Mouse (Mus musculus): ENCODE results near the gene 1810010D01Rik. TPM values are rescaled to one million over a fixed set of nuclear protein-coding genes. Genes with fewer than 3 reads are reported as not detected.

The 1810010D01Rik gene
- polyA plus RNA-seq, 1 experiment from 2014 or later = not detected

DNA sequence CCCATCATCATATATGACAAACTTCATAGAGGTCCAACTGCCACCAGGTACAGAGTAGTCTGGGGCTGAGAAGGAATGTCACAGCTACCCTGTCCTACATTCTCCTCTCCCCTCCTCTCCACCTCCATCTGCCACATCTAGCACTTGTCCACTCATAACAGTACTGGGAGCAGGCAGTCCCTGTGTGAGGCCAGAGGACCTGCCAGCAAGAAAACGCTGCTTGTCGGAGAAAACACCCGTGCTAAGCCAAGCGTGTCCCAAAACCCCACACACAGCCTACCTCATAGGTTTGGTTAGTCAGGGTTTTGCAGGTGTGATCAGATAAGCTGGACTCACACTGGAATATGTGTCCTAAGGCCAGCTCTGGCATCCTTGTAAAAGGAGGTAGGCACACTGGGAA, 33.0 kb upstream of the 1810010D01Rik start:
- Histone ChIP-seq H3K36me3 (ENCODE audit: control insufficient read depth, insufficient read depth, low read length) (no peaks in the 10 kb centered on the region), H3K4me2 (replicated peaks; ENCODE audit: low read depth, low read length) (no peak overlapping the region), H3K4me3 (ENCODE audit: low read length) (no peak overlapping the region), H3K27me3 (ENCODE audit: control insufficient read depth, insufficient read depth, low read length) (no peaks in the 10 kb centered on the region), H3K9ac (ENCODE audit: low read depth, low read length) (no peak overlapping the region), H3K9me3 (ENCODE audit: control insufficient read depth, low read length) (no peaks in the 10 kb centered on the region), H3K27ac (ENCODE audit: low read depth, low read length) (no peak overlapping the region), H3K4me1 (ENCODE audit: control insufficient read depth, insufficient read depth, low read length) (peaks cover 21% of the 10 kb centered on the region)
- no peak for ATAC-seq (ENCODE audit: low FRiP score, low TSS enrichment)
- WGBS = 71% methylated on average over 4 of the region's 4 CpGs

DNA sequence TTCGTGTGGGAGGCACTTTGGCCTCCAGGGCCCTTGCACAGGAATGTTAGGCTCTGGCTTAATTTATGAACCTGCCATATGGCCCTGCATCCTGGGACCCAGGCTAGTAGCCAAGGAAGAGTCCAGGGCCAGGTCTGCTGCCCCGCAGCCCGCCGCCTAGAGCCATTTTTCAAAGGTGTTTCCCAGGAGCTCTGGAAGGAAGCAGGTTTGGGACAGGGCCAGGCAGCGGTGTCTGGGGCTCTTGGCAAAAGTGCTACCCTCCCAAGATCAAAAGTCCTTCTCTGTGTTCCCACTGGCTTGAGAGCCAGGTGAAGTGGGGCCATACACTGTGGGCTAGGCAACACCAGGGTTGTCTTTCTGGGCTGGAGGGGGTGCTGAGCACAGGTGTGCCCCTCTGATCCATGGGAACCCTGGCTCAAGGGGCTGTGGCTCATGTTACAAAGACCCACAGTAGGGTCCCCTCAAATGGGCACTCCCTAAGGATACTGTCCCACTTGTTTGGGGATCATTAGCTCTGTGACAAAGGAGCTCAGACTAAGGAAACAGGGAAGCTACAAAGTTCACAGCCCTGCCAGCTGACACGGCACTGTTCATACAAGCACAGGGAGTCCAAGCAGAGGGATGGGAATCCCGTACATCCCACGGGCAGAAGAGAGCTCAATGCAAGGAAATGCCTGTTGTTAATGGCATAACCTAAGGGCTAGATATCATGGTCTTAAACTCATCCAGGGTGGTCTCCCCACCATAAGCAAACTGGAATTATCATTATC, 32.0 kb upstream of the 1810010D01Rik start:
- 46% methylated on average over 8 of the region's 8 CpGs for WGBS
- Histone ChIP-seq H3K4me3 (ENCODE audit: low read length) (no peak overlapping the region), H3K27ac (ENCODE audit: low read depth, low read length) (no peak overlapping the region), H3K36me3 (ENCODE audit: control insufficient read depth, insufficient read depth, low read length) (no peaks in the 10 kb centered on the region), H3K4me2 (replicated peaks; ENCODE audit: low read depth, low read length) (no peak overlapping the region), H3K4me1 (ENCODE audit: control insufficient read depth, insufficient read depth, low read length) (peaks cover 24% of the 10 kb centered on the region), H3K27me3 (ENCODE audit: control insufficient read depth, insufficient read depth, low read length) (no peaks in the 10 kb centered on the region), H3K9ac (ENCODE audit: low read depth, low read length) (0 out of 2 replicates have a peak overlapping the region, but pooled peaks have one; percentile 12), H3K9me3 (ENCODE audit: control insufficient read depth, low read length) (no peaks in the 10 kb centered on the region)
- ATAC-seq (ENCODE audit: low FRiP score, low TSS enrichment) = 0 out of 2 replicates have a peak, but pooled peaks have one; percentile 4

DNA sequence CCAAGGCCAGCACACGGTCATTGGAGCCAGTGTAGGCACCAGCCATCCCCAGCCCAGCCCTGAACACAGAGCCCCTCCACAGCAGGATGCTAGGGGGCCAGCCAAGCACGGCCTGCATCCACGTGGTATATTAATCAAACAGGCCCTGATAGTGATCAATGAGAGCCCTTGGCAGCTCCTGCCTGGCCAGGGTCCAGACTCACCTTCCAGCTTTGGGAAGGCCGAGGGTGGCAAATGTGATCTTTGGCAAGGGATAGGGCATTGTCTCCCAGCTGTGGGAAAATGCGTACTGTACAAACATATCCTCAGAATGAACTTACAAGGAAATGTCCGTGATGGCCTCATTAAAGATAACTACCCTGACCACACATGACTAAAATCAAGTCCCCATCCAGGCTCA, 31.2 kb upstream of the 1810010D01Rik start:
- WGBS = 38% methylated on average over 6 of the region's 6 CpGs
- Histone ChIP-seq H3K9me3 (ENCODE audit: control insufficient read depth, low read length) (no peaks in the 10 kb centered on the region), H3K36me3 (ENCODE audit: control insufficient read depth, insufficient read depth, low read length) (no peaks in the 10 kb centered on the region), H3K27me3 (ENCODE audit: control insufficient read depth, insufficient read depth, low read length) (no peaks in the 10 kb centered on the region), H3K4me3 (ENCODE audit: low read length) (no peak overlapping the region), H3K4me2 (replicated peaks; ENCODE audit: low read depth, low read length) (no peak overlapping the region), H3K27ac (ENCODE audit: low read depth, low read length) (no peak overlapping the region), H3K9ac (ENCODE audit: low read depth, low read length) (no peak overlapping the region), H3K4me1 (ENCODE audit: control insufficient read depth, insufficient read depth, low read length) (peaks cover 24% of the 10 kb centered on the region)
- no peak for ATAC-seq (ENCODE audit: low FRiP score, low TSS enrichment)

DNA sequence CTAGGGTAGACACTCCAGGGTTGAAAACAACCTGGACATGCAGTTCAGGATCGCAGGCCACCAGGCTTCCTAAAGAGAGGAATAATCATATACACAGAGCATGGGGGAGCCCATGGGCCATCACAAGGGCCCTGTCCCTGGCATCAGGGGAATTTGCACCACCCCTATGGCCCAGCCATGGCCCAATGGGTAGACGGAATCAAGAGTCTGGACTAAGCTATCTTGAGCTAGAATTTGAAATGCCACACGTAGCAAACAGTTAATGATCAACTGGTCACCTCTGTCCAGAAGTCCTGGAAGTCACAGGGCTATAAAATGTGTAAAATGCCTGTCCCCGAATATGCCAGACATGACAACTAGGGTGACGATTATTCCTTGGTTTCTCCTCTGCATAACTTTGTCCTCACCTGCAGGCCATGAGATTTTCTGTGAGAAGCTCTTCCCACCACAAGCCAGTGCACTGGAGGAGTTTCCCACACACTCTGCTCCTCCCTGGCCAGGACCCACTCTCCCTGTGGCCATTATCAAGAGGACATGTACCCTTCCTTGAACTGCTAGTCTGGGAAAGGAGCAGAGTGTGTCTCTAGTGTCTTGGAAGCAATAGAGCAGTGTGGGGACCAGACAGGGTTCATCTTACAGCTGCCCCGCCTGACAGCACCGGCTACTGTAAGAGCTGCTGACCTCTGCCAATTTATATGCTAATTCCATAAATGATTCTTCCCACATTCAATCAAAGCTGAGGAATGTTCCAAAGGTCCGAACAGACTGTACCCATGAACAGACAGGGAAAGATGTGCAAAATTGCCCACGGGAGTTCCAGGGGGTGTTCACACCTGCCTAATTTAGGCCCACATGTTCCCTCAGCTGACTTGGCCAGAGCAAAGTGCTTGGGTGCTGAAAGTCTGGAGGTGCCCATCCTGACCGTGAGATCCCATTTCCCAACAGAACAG, 27.2 kb upstream of the 1810010D01Rik start:
- Histone ChIP-seq H3K4me2 (replicated peaks; ENCODE audit: low read depth, low read length) (no peak overlapping the region), H3K27me3 (ENCODE audit: control insufficient read depth, insufficient read depth, low read length) (no peaks in the 10 kb centered on the region), H3K4me3 (ENCODE audit: low read length) (no peak overlapping the region), H3K9me3 (ENCODE audit: control insufficient read depth, low read length) (no peaks in the 10 kb centered on the region), H3K36me3 (ENCODE audit: control insufficient read depth, insufficient read depth, low read length) (no peaks in the 10 kb centered on the region), H3K9ac (ENCODE audit: low read depth, low read length) (no peak overlapping the region), H3K27ac (ENCODE audit: low read depth, low read length) (no peak overlapping the region), H3K4me1 (ENCODE audit: control insufficient read depth, insufficient read depth, low read length) (peaks cover 25% of the 10 kb centered on the region)
- 60% methylated on average over 10 of the region's 10 CpGs for WGBS
- no peak for ATAC-seq (ENCODE audit: low FRiP score, low TSS enrichment)

DNA sequence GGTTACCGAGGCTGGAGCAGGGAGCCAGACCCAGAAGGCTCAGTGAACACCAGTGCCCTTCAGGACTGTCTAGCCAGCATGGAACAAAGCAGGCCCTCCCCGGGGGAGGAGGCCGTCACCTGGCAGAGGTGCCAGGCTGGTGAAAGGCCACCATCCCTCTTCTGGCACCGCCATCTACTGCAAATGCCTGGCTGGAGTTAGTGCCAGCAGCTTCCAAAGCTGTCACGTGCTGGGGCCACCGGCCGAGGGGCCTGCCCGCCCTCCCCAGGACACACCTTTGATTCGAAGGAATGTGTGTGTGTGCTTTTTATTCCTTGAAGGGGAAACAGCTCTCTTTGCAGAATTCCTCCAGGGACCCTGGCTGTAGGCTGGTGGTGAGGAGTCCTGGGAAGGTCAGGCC, 23.7 kb upstream of the 1810010D01Rik start:
- Histone ChIP-seq H3K9ac (ENCODE audit: low read depth, low read length) (no peak overlapping the region), H3K4me2 (replicated peaks; ENCODE audit: low read depth, low read length) (no peak overlapping the region), H3K27ac (ENCODE audit: low read depth, low read length) (peak overlapping the region; percentile 25; the same call in 1 of the 2 replicates), H3K4me3 (ENCODE audit: low read length) (no peak overlapping the region), H3K27me3 (ENCODE audit: control insufficient read depth, insufficient read depth, low read length) (peaks cover 3% of the 10 kb centered on the region; the same call in 1 of the 2 replicates), H3K9me3 (ENCODE audit: control insufficient read depth, low read length) (no peaks in the 10 kb centered on the region), H3K36me3 (ENCODE audit: control insufficient read depth, insufficient read depth, low read length) (no peaks in the 10 kb centered on the region), H3K4me1 (ENCODE audit: control insufficient read depth, insufficient read depth, low read length) (peaks cover 8% of the 10 kb centered on the region)
- ATAC-seq (ENCODE audit: low FRiP score, low TSS enrichment) = peak; percentile 70; the same call in 1 of the 2 replicates
- WGBS = 44% methylated on average over 9 of the region's 9 CpGs

DNA sequence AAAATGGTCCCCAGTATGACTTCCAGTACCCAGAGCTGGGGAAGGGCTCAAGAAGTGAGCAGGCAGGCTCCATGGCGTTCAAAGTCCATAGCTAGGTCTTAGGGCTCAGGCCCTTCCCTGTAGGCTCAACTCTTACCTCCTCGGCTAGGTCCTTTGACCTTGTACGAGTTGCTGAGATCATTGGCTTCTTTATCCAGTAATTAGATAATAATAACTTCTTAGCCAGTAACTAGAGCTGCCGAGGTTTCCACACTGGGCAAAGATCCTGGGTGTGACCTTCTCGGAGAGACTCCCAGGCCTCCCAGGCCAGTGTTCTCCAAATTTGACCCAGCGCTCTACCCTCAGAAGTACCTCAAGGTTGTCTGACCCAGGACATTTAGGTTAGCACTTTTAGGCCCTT, 18.7 kb upstream of the 1810010D01Rik start:
- 88% methylated on average over 6 of the region's 6 CpGs for WGBS
- Histone ChIP-seq H3K27me3 (ENCODE audit: control insufficient read depth, insufficient read depth, low read length) (peaks cover 3% of the 10 kb centered on the region; the same call in 1 of the 2 replicates), H3K4me2 (replicated peaks; ENCODE audit: low read depth, low read length) (no peak overlapping the region), H3K9me3 (ENCODE audit: control insufficient read depth, low read length) (no peaks in the 10 kb centered on the region), H3K36me3 (ENCODE audit: control insufficient read depth, insufficient read depth, low read length) (no peaks in the 10 kb centered on the region), H3K4me1 (ENCODE audit: control insufficient read depth, insufficient read depth, low read length) (peaks cover 7% of the 10 kb centered on the region), H3K4me3 (ENCODE audit: low read length) (no peak overlapping the region), H3K9ac (ENCODE audit: low read depth, low read length) (no peak overlapping the region), H3K27ac (ENCODE audit: low read depth, low read length) (no peak overlapping the region)
- ATAC-seq (ENCODE audit: low FRiP score, low TSS enrichment) = no peak

DNA sequence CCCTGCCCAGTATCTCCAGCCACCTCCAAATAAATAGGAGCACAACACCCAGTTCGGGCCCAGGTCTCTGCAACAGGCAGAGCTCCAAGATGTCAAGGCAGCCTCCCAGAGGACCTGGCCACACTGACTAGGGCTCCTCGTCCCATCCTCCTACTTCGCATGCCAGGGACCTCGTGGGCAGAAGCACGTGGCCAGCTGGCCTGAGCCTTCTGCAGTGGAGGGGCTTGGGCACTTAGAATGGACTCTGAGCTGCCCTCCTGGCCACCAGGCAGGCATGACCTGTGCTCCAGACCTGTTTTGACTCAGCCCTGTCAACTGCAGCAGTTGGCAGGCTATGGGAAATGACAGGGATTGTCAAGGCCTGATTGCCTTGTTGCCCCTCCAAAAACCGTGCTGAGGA, 17.7 kb upstream of the 1810010D01Rik start:
- Histone ChIP-seq H3K9me3 (ENCODE audit: control insufficient read depth, low read length) (no peaks in the 10 kb centered on the region), H3K4me1 (ENCODE audit: control insufficient read depth, insufficient read depth, low read length) (peaks cover 4% of the 10 kb centered on the region)

DNA sequence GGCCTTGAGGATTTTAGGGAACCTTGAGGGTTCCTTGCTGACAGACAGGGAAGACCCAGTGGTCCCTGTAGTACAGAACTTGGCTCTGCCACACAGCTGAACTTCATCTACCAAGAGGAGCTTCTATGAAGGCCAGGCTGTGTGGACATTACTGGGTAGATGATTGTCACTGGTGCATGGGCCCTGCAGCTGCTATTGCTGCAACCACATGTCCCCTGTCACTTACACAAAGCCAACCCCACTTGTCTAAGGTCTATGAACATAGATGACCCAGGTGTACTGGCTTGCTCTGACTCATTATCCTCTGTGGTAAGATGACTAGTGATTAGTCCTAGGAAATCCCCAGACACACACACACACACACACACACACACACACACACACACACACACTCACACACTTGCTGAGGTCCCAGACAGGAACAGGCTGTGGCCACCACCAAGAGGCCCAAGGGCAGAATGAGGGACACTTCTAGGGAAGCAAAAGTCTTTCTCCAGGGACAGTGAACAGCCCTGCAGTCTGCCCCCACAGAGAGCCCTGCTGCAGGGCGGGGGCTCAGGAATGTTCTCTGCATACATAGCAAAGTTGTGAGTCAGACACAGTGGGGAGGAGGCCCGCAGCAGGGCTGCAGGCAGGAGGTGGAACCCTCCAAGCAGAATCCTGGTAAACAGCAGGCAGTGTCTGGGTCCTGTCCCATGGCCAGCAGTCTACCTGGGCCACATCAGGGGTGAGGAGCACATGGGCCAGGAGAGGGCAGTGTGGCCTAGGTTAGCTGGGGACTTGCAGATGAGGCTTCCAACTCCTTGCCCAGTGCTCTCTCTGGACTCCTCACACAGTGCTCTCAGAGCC, 14.1 kb upstream of the 1810010D01Rik start:
- no peak overlapping the region for H3K4me3 ChIP-seq (ENCODE audit: low read length)
- no peaks in the 10 kb centered on the region for H3K27me3 ChIP-seq (ENCODE audit: control insufficient read depth, insufficient read depth, low read length)
- peak; percentile 86 for ATAC-seq (ENCODE audit: low FRiP score, low TSS enrichment)
- WGBS = 30% methylated on average over 2 of the region's 2 CpGs
- H3K9me3 ChIP-seq (ENCODE audit: control insufficient read depth, low read length) = no peaks in the 10 kb centered on the region
- H3K36me3 ChIP-seq (ENCODE audit: control insufficient read depth, insufficient read depth, low read length) = no peaks in the 10 kb centered on the region
- H3K9ac ChIP-seq (ENCODE audit: low read depth, low read length) = no peak overlapping the region
- peaks cover 4% of the 10 kb centered on the region for H3K4me1 ChIP-seq (ENCODE audit: control insufficient read depth, insufficient read depth, low read length)
- no peak overlapping the region for H3K4me2 ChIP-seq (replicated peaks; ENCODE audit: low read depth, low read length)
- 0 out of 2 replicates have a peak overlapping the region, but pooled peaks have one; percentile 20 for H3K27ac ChIP-seq (ENCODE audit: low read depth, low read length)

More for the DNA sequence above, 17.7 kb upstream of the 1810010D01Rik start:
- H3K9ac ChIP-seq (ENCODE audit: low read depth, low read length) = no peak overlapping the region
- 90% methylated on average over 6 of the region's 6 CpGs for WGBS
- no peak for ATAC-seq (ENCODE audit: low FRiP score, low TSS enrichment)
- H3K4me3 ChIP-seq (ENCODE audit: low read length) = no peak overlapping the region
- H3K27me3 ChIP-seq (ENCODE audit: control insufficient read depth, insufficient read depth, low read length) = peaks cover 3% of the 10 kb centered on the region; the same call in 1 of the 2 replicates
- H3K4me2 ChIP-seq (replicated peaks; ENCODE audit: low read depth, low read length) = no peak overlapping the region
- H3K27ac ChIP-seq (ENCODE audit: low read depth, low read length) = no peak overlapping the region
- no peaks in the 10 kb centered on the region for H3K36me3 ChIP-seq (ENCODE audit: control insufficient read depth, insufficient read depth, low read length)
